Mouse (Mus musculus): ENCODE data around the gene Atp6v1e2.

Gene Atp6v1e2

GRCm38 (mm10) chr17:86947840-86948796 lies at the start of gene Atp6v1e2:
Gene Atp6v1e2, minus strand, starts transcription at chr17:86947897.
- DNase-seq = no peak

GRCm38 (mm10) chr17:86997323-86997722 lies 49.6 kb upstream of the Atp6v1e2 start:
- DNase-seq = no peak

GRCm38 (mm10) chr17:86991306-86991705 lies 43.6 kb upstream of the Atp6v1e2 start:
- DNase-seq = no peak

GRCm38 (mm10) chr17:86988601-86989184 lies 41.0 kb upstream of the Atp6v1e2 start:
- no peak for DNase-seq

GRCm38 (mm10) chr17:86988161-86988560 lies 40.5 kb upstream of the Atp6v1e2 start:
- no peak for DNase-seq

GRCm38 (mm10) chr17:86986449-86987138 lies 38.9 kb upstream of the Atp6v1e2 start:
- DNase-seq = peak; percentile 41

GRCm38 (mm10) chr17:86982497-86982896 lies 34.8 kb upstream of the Atp6v1e2 start:
- DNase-seq = no peak

GRCm38 (mm10) chr17:86981701-86982100 lies 34.0 kb upstream of the Atp6v1e2 start:
- DNase-seq = no peak

GRCm38 (mm10) chr17:86981205-86981604 lies 33.5 kb upstream of the Atp6v1e2 start:
- no peak for DNase-seq

GRCm38 (mm10) chr17:86978496-86978895 lies 30.8 kb upstream of the Atp6v1e2 start:
- no peak for DNase-seq

GRCm38 (mm10) chr17:86976387-86976786 lies 28.7 kb upstream of the Atp6v1e2 start:
- no peak for DNase-seq

- no peak for DNase-seq
These were observed 25.4 kb upstream of the Atp6v1e2 start for GRCm38 (mm10) chr17:86973097-86973496.

GRCm38 (mm10) chr17:86971860-86972259 lies 24.2 kb upstream of the Atp6v1e2 start:
- DNase-seq = no peak

GRCm38 (mm10) chr17:86971036-86971435 lies 23.3 kb upstream of the Atp6v1e2 start:
- no peak for DNase-seq

GRCm38 (mm10) chr17:86970026-86970750 lies 22.5 kb upstream of the Atp6v1e2 start:
- no peak for DNase-seq

- no peak for DNase-seq
These were observed 21.9 kb upstream of the Atp6v1e2 start for GRCm38 (mm10) chr17:86969582-86969981.

GRCm38 (mm10) chr17:86968581-86968980 lies 20.9 kb upstream of the Atp6v1e2 start:
- DNase-seq = no peak

GRCm38 (mm10) chr17:86967536-86968525 lies 20.1 kb upstream of the Atp6v1e2 start:
- DNase-seq = no peak

- no peak for DNase-seq
These were observed 19.4 kb upstream of the Atp6v1e2 start for GRCm38 (mm10) chr17:86967048-86967447.

GRCm38 (mm10) chr17:86966040-86966439 lies 18.3 kb upstream of the Atp6v1e2 start:
- no peak for DNase-seq

GRCm38 (mm10) chr17:86965121-86965520 lies 17.4 kb upstream of the Atp6v1e2 start:
- DNase-seq = no peak

All from embryo, embryonic 11 days (tissue).